Mouse (Mus musculus) left cerebral cortex, postnatal 10 days (tissue): ENCODE data around the gene Igsf21. TPM values are rescaled to one million over a fixed set of nuclear protein-coding genes. Genes with fewer than 3 reads are reported as not detected.

ENCODE experiments used
- DNase-seq, 2 experiments: peaks; one replicate each; pipeline ENCODE4 v3.0.0; 2021 to 2022; ENCODE audit warnings: low spot score in 2 of 2, mixed read lengths in 1 of 2; ENCODE audit errors: extremely low spot score in 1 of 2
- intact Hi-C: fragments of 180-260 bp; cut with DNase I; formaldehyde crosslinking; loops from one replicate; pipeline ENCODE4 v1.15.1; 2025
- total RNA-seq, 2 experiments: library from RNA; stranded (reverse); gene quantifications; 2 replicates each; pipeline ENCODE4 v1.2.3; 2021

Gene Igsf21
- total RNA-seq, 2 experiments from 2014 or later: 147 to 158 TPM

GRCm38 (mm10) chr4:140037784-140038387, 208.7 kb downstream of the Igsf21 start:
- intact Hi-C loops: loop anchor here (5.0 to 10.0 kb wide), 2 partner anchors 39 to 207 kb away; partner anchors contain the start of gene Igsf21
- peak in 1 of 2 experiments; percentile 67 for DNase-seq

GRCm38 (mm10) chr4:140035232-140035631, 211.4 kb downstream of the Igsf21 start:
- intact Hi-C loops: loop anchor here (5.0 to 10.0 kb wide), 2 partner anchors 42 to 210 kb away; partner anchors contain the start of gene Igsf21
- no peak for DNase-seq

GRCm38 (mm10) chr4:140033394-140033793, 213.2 kb downstream of the Igsf21 start:
- DNase-seq: no peak
- intact Hi-C loops: loop anchor here (10.0 kb wide), 1 partner anchor 211 kb away; the partner anchor contains the start of gene Igsf21

DNA sequence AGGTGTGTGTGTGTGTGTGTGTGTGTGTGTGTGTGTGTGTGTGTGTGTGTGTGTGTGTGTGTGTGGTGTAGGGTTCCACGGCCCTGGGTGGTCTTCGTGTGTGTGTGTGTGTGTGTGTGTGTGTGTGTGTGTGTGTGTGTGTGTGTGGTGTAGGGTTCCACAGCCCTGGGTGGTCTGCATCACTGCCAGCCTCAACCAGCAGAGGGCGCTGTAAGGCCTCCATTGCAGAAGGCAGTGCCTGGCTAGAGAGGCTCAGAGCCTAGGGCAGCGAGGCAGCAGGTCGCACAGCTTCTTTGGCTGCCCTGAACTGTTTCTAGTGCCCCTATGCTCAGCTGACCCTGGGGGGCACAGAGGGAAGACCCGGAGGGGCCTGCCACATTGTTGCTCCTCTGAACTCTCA, 216.2 kb downstream of the Igsf21 start:
- intact Hi-C loops: loop anchor here (10.0 kb wide), 1 partner anchor 214 kb away; the partner anchor contains the start of gene Igsf21
- DNase-seq: peak in 1 of 2 experiments; percentile 76

DNA sequence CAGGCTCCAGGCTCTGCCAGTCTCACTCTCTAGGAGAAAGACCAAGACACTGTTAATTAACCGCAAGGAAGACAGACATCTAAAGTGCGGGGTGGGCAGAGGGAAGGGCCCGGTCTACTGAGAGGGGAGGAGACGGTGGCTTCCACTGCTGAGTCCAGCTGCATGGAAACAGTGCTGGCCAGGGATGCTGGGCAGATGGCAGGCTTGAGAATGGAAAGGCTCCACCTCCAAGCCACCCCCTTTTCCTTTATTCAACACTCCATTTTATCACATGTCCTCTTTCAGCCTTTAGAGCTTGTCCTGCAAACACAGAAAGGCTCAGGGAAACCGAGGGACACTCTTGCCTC, 216.6 kb downstream of the Igsf21 start:
- DNase-seq: no peak
- intact Hi-C loops: loop anchor here (10.0 kb wide), 1 partner anchor 215 kb away; the partner anchor contains the start of gene Igsf21

DNA sequence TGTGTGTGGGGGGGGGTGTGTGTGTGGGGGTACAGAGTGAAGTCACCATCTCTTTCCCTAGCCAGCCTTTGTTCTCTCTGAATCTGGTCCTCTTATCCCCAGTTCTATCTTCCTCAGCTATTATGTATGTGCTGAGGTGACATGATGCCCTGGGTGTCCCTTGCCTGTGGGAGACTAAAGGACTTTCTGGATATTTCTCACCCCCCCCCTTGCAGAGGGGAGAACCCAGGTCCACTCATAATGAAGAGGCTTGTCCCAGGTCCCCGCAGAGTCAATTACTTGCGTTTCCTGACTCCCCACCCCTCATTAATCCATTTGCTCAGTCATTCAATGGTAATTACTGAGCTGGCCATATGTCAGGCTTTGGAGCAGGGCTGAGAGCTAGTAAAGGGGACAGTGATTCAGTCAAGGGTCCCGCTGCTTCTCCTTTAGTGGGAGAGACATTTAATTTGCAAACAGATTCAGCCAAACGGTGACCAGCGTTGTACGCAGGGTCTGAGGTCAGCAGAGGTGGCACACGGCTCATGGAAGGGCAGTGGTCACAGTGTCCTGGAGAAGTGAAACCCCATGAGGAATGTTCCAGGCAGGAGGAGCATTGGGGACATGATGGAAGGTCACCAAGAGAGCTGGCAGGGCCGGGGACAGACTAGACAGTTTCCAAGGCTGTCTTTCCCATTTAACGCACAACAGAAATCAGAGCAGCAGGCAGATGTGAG, 217.1 kb downstream of the Igsf21 start:
- intact Hi-C loops: loop anchor here (10.0 kb wide), 1 partner anchor 215 kb away; the partner anchor contains the start of gene Igsf21
- DNase-seq: no peak

GRCm38 (mm10) chr4:140023833-140024232, 222.8 kb downstream of the Igsf21 start:
- DNase-seq: no peak
- intact Hi-C loops: no loop called here

- intact Hi-C loops: no loop called here
Measured at GRCm38 (mm10) chr4:140015916-140016315, 230.7 kb downstream of the Igsf21 start.

GRCm38 (mm10) chr4:140010728-140011470, 235.7 kb downstream of the Igsf21 start:
- no peak for DNase-seq
- intact Hi-C loops: no loop called here

More at GRCm38 (mm10) chr4:140015916-140016315, 230.7 kb downstream of the Igsf21 start:
- DNase-seq: no peak

DNA sequence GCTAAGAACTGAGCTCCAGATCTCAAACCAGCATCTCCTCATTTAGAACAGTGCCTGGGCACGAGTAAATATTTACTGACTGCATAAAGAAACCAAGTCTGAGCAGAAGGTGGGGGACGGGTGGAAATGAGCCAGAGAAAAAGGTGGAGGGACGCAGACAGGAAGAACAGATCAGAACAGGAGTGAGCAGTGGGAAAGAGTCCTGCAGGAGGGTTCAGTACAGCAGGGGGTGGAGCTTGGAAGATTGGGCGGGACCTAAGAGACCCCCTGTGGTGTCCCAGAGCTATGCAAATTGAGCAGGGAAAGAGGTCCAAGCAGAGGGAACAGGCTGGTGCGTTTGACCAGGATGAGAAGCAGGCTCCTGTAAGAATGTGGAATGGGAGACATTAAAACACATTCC, 241.7 kb downstream of the Igsf21 start:
- intact Hi-C loops: no loop called here
- no peak for DNase-seq

DNA sequence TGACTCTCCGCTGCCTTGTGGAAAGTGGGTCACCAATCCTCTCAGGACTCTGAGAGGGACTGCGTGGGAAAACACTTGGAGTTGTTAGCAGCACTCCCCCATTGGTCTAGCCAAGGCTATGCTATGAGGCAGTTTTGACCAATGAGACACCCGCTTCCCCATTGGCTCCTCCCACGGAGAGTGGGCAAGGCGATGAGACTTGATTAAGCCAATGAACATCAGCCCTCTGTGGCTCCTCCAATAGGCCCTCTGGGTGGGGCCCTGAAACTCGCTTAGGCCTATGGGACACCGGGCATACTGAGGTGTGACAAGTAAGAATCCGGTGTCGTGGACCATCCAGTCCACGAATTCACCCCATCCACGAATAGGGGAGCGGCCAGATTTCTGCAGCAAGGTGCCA, 242.4 kb downstream of the Igsf21 start:
- no peak for DNase-seq
- intact Hi-C loops: no loop called here

GRCm38 (mm10) chr4:140002069-140002468, 244.5 kb downstream of the Igsf21 start:
- DNase-seq: no peak
- intact Hi-C loops: no loop called here

DNA sequence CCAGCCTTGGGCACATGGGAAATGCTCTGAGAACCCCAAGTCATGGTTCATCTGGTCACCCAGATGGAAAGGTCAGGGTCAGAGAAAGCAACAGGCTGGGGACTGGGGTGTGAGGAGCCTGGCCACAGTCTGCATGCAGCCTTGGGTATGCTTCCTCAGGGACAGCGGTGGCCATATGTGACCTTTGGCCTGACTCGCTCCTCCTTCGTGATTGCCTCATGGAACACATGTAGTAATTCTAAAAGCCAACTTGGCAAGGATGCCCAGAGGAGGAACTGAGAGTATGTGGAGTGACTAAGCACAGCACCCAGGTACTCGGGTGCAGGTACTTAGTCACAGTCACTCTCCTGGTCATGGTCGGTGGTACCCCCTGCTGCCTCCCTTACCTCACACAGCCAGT, 245.7 kb downstream of the Igsf21 start:
- DNase-seq: no peak
- intact Hi-C loops: no loop called here

GRCm38 (mm10) chr4:139999033-139999432, 247.6 kb downstream of the Igsf21 start:
- intact Hi-C loops: no loop called here
- DNase-seq: no peak

- DNase-seq: peak in 1 of 2 experiments; percentile 39
- intact Hi-C loops: no loop called here
Measured at GRCm38 (mm10) chr4:139995659-139996058, 250.9 kb downstream of the Igsf21 start.

- intact Hi-C loops: no loop called here
- no peak for DNase-seq
Measured at GRCm38 (mm10) chr4:139993111-139993755, 253.4 kb downstream of the Igsf21 start.

GRCm38 (mm10) chr4:139986913-139987312, 259.7 kb downstream of the Igsf21 start:
- no peak for DNase-seq
- intact Hi-C loops: no loop called here

DNA sequence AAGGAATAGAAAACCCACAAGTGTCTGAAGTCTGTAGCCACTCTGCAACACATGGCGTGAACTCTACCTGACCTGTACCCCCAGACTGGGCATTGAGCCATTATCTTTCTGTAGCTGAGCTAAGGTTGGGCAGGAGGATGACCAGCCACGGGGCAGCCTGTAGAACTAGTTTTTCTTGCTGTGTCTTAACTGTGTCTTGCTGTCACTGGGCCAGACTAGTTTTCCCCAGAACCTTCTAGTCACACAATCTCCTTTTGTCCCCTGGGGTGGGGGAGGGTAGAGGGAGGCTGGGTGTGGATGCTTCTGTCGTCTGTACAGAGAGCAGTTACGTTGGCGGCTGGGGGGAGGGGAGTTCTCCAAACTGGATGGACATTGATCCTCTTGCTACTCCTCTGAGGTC, 267.9 kb downstream of the Igsf21 start:
- intact Hi-C loops: no loop called here
- peak in 1 of 2 experiments; percentile 39 for DNase-seq

GRCm38 (mm10) chr4:139977308-139977781, 269.2 kb downstream of the Igsf21 start:
- no peak for DNase-seq
- intact Hi-C loops: no loop called here
